Mouse (Mus musculus): ENCODE data around the gene Il31ra.

GRCm38 (mm10) chr13:112570768-112571167 lies 23.4 kb downstream of the Il31ra start:
- TF ChIP-seq POLR2A (IDR thresholded peaks at IDR 0.05; ENCODE audit: control insufficient read depth, low read depth, low read length) = no peak
- no peak for TF ChIP-seq CTCF (IDR thresholded peaks at IDR 0.05; ENCODE audit: control insufficient read depth, insufficient read depth, insufficient replicate concordance, low read depth, low read length)
